Mouse (Mus musculus) gonadal fat pad, adult 2 months (tissue): ENCODE results near the gene Med24. TPM values are rescaled to one million over a fixed set of nuclear protein-coding genes. Genes with fewer than 3 reads are reported as not detected.
A peak's percentile ranks its signal among the peaks of the same experiment; 100 is the strongest.
"Not testable (repeated sequence)": the region's sequence is repeated elsewhere in the genome, so short reads cannot be mapped to it uniquely, and the experiment has no call there.

Experiments
- DNase-seq: peaks from one replicate; pipeline ENCODE4 v3.0.0-alpha.2; 2012; ENCODE audit warnings: low read depth
- polyA plus RNA-seq: library from polyadenylated mRNA; depleted of rRNA; stranded (reverse); fragments of >200 nt; gene quantifications from 2 replicates; pipeline ENCODE4 v1.2.3, GENCODE M21; 2012; rRNA removed

Med24 gene
- polyA plus RNA-seq, 1 experiment, result 77.3 TPM

DNA sequence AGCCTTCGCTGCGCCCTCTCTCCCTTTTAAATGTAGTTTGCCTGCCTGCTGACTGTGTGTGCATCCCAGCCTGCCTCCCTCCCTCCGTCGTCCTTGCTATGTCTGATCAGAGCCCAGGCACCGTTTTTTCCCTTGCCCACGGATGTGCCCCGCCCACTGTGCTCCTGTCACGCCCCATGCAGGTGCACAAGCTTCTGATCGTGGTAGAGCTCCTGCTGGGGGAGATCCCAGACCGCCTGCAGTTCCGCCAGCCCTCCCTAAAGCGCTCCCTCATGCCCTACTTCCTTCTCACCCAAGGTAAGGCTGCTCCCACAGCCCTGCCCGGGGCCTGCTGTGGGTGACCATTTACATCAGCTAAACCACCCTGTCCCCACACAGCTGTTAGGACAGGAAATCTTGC is 36.0 kb downstream of the Med24 start:
- no peak for DNase-seq

DNA sequence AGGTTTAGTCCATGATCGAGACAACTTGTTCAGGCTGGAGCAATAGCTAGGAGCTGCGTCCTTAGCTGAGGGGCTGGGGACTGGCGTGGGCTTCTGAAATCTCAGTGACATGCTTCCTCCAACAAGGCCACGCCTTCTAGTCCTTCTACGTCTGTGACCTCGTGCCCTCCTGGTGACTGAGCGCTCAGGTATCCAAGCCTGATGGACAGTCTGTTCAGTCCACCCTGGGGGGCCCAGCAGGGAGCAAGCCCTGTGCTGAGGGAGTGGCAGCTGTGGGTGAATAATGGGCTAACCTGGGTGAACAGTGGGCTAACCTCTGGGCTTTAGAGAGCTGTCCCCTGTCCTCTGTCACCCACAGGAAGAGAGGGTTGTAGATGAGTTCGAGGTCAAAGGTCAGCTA is 41.2 kb downstream of the Med24 start:
- DNase-seq, result no peak

DNA sequence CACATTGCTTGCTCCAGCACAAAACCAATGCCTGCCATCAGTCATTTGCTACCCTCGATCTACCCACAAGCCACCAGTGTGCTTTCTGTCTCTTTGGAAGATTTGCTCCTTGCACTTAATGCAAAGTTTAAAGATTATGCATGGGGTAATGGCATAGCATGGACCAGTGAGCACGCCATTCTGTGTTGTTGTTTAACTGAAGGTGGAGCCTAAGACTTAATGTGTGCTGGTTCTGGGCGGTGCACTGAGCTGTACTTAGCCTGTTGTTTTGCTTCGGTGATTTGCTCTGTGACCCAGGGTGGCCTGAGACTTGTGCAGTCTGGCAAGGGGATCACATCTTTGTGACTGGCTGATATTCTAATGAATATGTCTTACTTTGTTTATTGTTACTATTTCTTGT is 42.3 kb downstream of the Med24 start:
- DNase-seq, result no peak

DNA sequence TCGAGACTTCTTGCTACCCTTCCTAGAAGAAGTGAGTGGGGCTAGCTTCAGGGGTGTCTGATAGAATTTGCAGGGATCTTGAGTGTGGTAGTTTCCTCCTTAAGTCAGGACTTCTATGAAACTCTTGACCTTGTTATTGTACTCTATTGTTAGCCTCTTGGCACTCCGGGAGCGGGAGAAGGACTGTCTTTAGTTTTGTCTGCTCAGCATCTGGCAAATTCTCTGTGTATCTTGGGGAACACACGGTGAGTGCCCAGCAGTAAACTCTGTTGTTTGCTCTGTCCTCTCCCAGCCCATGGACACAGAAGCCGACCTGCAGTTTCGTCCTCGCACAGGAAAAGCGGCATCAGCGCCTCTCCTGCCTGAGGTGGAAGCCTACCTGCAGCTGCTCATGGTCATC is 43.6 kb downstream of the Med24 start:
- DNase-seq, result no peak

DNA sequence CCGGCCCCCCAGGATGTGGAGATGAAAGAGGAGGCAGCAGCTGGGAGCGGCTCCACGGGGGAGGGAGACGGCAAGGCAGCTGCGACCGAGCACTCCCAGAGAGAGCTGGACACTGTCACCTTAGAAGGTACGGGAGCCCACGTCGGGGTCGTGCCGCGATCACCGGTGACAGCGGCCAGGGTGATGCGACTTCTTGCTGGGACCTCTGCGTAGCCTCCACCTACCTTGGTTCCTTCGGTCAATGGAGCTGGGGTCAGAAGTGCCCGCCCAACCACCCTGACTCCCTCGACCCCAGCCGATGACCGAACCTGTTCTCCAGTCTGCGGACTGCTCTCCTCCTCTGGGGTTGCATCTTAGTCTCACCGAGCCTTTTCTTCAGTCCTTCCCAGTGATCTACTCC is 46.4 kb downstream of the Med24 start:
- no peak for DNase-seq

DNA sequence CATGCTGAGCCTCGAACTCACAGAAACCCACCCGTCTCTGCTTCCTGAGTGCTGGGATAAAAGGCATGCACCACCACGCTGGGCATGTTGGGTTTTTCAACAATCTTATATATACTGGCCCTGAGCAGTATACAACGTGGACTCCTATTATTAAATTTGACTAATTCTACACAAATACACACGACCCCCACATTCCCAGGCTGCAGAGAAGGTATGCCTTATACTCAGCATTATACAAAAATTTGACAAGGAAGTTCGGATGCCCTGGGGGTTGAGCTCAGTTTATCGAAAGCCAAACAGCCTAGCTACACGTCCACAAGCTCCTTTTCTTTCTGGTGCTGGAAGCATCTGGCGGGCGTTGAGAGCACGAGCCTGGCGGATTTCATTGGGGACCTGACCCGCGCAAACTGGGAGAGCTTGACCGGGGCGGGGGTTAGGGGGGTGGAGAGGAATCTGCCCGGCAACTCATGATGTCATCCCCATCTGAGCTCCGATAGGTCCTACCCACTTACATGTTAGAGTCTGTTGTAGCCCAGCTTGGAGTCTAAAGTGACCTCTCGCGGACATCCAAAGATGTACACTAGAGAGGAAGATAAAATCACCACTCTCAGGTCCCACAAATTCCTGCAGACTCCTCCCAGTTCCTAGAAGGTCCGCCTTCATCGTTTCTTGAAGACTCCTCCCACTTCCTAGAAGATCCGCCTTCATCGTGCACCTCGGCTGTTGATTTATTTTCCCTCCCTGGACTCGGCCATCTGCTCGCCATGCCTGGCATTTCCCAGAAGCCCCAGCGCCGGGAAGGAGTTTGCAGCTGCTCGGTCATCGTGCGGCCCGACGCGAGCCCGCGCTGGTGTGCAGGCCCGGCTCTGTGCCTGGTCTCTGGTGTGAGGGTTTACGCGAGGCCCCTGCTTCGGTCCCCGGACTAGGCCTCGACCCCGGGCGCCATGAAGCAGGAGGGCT is 47.2 kb downstream of the Med24 start, which contains the start of gene Psmd3:
Gene Psmd3, plus strand, starts transcription at position 769 of the 960 bp plus-strand sequence.
- DNase-seq, result peak; percentile 92

DNA sequence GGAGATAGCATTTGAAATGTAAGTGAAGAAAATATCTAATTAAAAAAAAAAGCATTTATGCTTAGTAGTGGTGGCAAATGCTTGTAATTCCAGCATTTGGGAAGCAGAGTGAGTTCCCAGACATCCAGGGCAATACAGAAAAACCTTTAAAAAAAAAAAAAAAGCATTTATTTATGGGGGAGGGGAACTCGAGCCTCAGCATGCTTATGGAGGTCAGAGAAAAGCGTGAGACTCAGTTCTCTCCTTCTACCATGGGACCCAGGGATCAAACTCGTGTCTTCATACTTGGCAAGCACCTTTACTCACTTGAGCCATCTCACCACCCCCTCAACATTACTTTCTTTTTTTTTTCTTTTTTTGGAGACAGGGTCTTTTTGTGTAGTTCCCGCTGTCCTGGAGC is 48.0 kb downstream of the Med24 start:
- no peak for DNase-seq

DNA sequence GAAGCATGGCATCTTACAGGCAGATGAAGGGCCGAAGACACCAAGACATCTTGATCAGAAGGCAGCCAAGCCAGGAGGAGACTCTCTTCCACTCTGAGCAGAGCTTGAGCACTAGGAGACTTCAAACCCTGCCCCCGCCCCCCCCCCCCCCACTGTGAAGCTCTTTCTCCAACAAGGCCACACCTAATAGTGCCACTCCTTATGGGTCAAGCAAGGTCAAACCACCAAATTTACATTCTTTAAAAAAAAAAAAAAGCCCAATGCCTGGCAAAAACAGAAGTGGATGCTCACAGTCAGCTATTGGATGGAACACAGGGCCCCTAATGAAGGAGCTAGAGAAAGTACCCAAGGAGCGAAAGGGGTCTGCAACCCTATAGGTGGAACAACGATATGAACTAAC is 48.6 kb downstream of the Med24 start:
- DNase-seq, result not testable (repeated sequence)

DNA sequence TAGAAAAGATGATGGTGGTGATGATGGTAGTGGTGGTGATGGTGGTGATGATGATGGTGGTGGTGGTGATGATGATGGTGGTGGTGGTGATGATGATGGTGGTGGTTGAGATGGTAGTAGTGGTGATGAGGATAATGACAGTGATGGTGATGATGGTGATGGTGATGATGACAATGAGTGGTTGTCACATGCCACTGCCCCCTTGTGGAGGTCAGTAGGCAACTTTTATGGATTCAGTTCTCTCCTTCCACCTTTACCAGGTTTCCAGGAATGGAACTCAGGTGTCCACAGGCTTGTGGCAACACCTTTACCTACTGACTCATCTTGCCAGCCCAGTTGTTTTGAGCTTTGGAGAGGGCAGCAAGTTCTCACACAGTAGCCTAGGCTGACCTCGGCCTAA is 49.2 kb downstream of the Med24 start:
- no peak for DNase-seq

DNA sequence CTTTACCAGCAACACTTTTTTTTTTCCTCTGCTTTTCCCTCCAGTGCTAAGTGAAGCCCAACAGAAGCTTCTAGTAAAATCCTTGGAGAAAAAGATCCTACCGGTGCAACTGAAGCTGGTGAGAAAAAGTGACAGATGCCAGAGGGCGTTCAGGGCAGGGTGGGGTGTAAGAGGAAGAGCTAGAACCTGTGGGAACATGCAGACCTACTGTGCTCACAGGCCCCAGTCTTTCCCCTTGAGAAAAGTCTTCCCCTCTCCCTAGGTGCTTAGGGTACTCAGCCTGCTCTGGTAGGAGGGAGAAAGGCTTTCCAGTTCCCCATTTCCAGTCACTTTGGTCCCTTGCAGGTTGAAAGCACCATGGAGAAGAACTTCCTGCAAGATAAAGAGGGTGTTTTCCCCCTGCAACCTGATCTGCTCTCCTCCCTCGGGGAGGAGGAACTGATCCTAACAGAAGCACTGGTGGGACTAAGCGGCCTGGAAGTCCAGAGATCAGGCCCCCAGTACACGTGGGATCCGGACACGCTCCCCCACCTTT is 53.3 kb downstream of the Med24 start:
- no peak for DNase-seq

DNA sequence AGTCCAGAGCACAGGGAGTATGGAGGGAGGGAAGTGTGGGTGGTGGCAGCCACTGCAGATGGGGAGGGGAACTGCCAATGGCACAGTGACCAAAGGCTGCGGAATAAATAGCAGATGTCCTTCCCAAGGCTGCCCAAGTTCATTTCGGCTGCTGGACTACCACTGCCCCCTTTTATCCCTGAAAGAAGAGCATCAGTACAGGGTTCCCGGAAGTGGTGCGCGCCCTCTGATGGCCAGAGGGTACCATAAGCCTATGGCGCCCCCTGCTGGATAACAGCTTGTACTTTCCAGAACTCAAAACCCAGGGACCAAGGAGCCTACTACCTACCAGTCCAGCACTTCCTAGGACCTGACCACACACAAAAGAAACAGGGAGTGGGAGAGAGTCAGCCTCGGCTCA is 56.1 kb downstream of the Med24 start:
- not testable (repeated sequence) for DNase-seq

DNA sequence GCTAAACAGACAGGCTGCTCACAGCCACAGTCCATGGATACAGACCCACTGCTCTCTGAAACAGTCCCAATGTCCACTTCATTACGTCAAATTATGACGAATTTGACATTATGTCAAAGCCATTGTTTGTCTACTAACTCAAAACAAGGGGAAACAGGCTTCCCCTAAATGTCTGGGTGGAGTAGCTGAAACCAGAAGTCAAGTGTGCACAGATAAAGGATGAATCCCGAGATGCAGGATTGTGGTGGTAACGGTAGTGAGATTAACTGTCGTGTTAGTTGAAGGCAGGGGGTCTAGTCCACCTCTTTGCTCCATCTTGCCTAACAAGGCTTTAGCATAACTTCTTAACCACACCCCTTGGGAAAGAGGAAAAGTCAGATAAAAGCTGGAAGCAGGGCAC is 56.8 kb downstream of the Med24 start:
- no peak for DNase-seq

DNA sequence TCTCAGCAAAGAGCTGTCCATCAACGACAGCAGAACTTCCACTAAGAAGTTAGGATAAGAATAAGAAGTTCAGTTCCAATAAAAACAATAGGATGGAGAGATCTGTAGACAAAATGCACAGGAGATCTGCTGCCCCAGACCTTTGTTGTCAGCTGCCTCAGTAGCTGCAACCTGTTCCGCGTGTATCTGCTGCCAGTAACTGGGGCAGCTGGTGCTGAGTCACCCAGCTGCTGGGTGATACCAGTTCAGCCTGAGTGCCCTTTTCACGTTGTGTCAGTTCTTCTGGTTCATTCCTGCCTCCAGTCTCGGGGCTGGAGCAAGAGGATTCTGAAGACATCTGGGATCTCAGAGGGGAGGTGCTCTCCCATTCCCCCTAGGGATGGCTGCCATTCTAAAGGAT is 57.4 kb downstream of the Med24 start:
- no peak for DNase-seq

DNA sequence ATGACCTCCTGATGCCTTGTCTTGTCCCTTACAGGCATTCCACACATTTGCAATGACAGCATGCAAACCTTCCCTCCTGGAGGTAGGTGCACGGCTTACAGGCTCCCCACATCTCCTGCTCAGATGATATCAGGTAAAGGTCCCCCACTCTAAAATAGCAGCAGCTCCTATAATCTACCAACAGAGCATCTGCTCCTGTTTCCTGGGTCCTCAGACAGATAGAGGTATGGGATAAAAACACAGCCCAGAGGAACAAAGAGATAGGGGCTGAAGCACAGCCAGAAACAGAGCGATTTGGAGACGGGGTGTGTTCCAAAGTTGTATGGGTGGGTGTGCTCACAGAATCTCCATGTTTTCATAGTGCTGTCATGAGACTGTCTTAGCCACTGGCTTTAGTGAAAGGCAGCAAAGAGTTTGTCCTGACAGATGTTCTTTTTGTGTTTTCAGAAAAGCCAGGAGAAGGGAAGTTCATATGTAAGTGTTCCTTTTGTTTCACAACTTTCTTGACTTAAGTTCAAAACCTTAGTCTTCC is 57.9 kb downstream of the Med24 start:
- DNase-seq, result no peak

DNA sequence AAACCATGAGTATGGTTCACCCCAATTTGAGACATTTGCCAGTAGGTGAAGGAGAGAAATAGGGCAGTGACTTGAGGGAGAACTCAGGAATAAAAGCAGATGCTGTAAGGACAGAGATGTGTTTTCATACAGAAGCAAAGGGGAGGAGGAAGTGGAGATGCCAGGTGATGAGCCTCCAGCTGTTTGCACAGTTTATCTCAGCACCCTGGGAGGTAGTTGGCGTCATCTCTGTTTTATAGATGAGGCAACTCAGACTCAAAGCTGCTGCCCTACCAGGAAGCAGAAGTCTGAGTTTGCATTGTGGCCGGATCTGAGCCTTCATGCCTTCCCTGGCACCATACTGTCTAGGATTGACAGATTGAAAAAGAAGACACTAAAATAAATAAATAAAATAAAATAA is 60.3 kb downstream of the Med24 start:
- no peak for DNase-seq

DNA sequence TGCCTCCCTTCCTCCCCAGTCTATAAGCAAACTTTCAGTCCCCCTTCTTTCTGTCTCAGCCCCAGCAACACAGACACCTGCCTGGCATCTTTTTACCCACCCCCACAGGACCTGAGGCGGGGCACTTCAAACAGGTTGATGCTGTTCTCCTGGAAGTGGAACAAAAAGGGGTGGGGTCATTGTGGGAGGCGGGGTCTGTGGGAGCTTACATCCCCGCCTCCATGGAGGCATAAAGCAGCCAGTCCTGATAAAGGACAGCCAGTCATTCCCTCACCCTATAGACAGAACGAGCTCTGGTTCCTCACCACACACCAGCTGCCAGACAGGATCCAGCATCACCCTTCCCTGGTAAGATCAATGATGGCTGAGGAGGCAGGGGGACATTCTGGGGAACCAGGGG is 65.1 kb downstream of the Med24 start, which contains the start of gene Gsdma:
Gene Gsdma, plus strand, starts transcription at position 261 of the 400 bp plus-strand sequence.
- DNase-seq, result no peak

DNA sequence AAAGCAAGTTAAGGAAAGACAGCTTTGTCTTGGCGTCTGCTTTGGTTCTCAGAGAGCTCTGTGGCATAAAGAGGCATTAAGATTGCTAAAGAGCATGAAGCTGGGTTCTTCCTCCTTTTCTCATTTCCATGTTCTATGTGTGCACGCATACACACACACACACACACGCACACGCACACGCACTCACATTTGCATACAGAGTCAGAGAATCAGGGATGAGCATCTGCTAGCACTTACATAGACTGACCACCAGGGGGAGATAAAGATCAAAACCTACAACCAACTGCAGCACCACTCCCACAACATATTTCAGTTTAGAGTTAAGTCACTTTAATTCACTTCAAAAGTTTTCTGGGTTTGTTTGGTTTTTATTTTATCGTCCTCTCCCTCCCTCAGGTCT is 68.7 kb downstream of the Med24 start:
- no peak for DNase-seq

DNA sequence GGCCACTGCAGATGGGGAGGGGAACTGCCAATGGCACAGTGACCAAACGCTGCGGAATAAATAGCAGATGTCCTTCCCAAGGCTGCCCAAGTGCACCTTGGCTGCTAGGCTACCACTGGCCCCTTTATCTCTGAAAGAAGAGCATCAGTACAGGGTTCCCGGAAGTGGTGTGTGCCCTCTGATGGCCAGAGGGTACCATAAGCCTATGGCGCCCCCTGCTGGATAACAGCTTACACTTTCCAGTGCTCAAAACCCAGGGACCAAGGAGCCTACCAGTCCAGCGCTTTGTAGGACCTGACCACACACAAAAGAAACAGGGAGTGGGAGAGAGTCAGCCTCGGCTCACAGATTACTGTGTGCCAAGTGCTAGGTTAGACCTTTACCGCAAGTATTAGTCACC is 74.2 kb downstream of the Med24 start:
- not testable (repeated sequence) for DNase-seq

Other genes with a start within 250 kb of the Med24 start
- 0.82 and 0.98 TPM in 2 replicates for gene Ikzf3, start 183.4 kb downstream of the Med24 start, polyA plus RNA-seq
- gene Zpbp2, start 178.3 kb downstream of the Med24 start, polyA plus RNA-seq, result 0.47 and 1.1 TPM in 2 replicates
- gene Ormdl3, start 142.1 kb downstream of the Med24 start, polyA plus RNA-seq, result 161 and 192 TPM in 2 replicates
- gene Lrrc3c, start 131.1 kb downstream of the Med24 start, polyA plus RNA-seq, result not detected in 2 replicates
- not detected in 2 replicates for gene Gm12355, start 103.8 kb downstream of the Med24 start, polyA plus RNA-seq
- not detected in 2 replicates for gene Gsdma3, start 103.1 kb downstream of the Med24 start, polyA plus RNA-seq
- not detected in 2 replicates for gene Gsdma2, start 82.7 kb downstream of the Med24 start, polyA plus RNA-seq
- gene Gsdma, start 65.1 kb downstream of the Med24 start, polyA plus RNA-seq, result 0.05 and 0.09 TPM in 2 replicates
- 184 and 186 TPM in 2 replicates for gene Psmd3, start 46.9 kb downstream of the Med24 start, polyA plus RNA-seq
- gene Csf3, start 28.2 kb downstream of the Med24 start, polyA plus RNA-seq, result 1.1 and 2.8 TPM in 2 replicates
- 73.1 and 89.0 TPM in 2 replicates for gene Thra, start 11.2 kb upstream of the Med24 start, polyA plus RNA-seq
- 76.6 and 109 TPM in 2 replicates for gene Nr1d1, start 45.9 kb upstream of the Med24 start, polyA plus RNA-seq
- 25.4 and 37.2 TPM in 2 replicates for gene Msl1, start 66.1 kb upstream of the Med24 start, polyA plus RNA-seq
- gene Casc3, start 75.5 kb upstream of the Med24 start, polyA plus RNA-seq, result 22.5 and 22.8 TPM in 2 replicates
- 4.0 and 4.9 TPM in 2 replicates for gene Rapgefl1, start 107.3 kb upstream of the Med24 start, polyA plus RNA-seq
- 6.2 and 7.8 TPM in 2 replicates for gene Wipf2, start 134.2 kb upstream of the Med24 start, polyA plus RNA-seq
- gene Cdc6, start 178.4 kb upstream of the Med24 start, polyA plus RNA-seq, result 0.35 and 0.56 TPM in 2 replicates
- 17.0 and 24.3 TPM in 2 replicates for gene Rara, start 198.4 kb upstream of the Med24 start, polyA plus RNA-seq